Mouse (Mus musculus) neutrophil, adult 5-6 weeks (primary cell): ENCODE measurements at regions not wholly inside any gene's neighbourhood (a gene's known extent, or its start where the extent isn't known, plus 50 kb on each side); places are given as distances from the start of the nearest gene placed in this dataset.

ENCODE experiments used
- ATAC-seq: fragments of 151-379, 151-347 bp; 2 replicates; pipeline ENCODE4 v1.8.0; 2017; ENCODE audit warnings: mild to moderate bottlenecking, moderate TSS enrichment; ENCODE audit not compliant: insufficient number of reproducible peaks, poor library complexity, low FRiP score, severe bottlenecking; ENCODE audit errors: extremely low read depth

DNA sequence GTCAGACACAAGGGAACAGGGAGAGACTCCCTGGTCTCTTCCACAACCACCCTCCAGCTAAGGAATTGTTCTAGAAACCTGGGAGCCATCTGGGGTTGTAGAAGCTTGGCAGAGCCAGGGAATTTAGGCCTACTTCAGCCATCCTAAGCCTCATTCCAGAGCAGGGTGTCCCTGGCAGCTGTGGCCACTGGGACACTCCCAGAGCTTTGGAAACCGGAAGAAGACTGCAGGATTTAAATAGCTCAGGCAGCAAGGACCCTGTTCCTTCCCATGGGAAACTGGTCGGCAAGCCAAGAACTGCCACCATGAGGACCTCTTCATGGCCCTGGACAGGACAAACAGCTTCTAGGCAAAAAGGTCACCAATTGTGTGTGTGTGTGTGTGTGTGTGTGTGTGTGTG is 239.9 kb downstream of the Bcor start:
- no peak for ATAC-seq

DNA sequence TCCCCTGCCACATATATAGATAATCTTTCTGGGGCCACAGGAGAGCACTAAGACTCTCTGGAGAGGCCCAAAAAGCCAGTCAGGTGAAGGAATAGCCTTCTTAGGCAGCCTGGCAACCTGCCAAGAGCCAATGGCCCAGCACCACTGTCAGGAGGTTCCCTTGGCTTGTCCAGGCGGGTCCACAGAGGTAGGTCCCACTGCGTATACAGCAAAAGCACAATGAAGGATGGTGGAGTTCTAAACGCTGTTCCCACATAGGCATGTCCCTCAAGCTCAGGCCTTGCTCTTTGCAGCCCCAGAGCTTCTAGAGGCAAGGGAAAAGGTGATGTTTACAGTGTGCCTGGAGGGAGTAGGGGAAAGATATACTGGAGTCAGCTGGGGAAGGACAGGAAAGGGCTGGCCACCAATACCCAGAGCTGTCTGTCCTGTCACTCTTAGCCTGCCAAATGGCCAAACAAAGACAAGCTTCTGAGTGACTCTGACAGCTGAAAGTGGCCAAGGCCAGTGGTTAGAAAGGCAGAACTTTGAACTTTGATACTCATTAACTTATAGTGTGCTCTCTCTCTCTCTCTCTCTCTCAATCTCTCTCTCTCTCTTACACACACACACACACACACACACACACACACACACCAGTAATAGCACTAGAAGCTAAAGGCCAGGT is 235.4 kb downstream of the Bcor start:
- ATAC-seq: no peak

DNA sequence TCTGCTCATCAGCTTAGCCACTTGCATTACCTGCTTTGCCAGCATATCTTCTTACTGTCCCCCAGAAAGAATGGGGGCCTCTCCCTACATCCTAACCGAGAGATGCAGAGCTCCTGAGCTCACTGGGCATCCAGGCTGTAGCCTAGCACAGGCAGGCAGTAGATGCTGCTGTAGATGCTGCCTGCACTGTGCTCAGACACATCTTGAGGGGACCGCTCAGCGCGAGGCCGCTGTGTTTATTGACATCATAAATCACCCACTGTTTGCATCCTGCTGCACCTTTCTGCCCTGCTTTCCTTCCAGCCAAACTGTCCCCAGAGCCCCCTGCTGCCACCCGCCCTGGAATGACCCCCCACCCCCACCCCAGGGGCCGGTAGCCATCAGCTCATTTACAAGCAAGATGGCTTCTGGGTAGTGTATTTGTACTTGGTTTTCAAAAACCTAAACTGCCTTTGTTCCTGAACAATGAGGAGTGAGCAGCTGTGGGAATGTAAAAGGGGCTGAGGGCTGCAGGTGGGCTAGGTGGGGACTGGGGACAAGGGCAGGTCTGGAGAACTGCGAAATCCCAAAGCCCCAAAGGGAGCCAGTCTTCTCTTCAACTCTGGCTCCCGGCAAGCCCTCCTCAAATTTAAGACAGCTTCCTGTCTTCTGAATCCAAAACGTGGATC is 233.2 kb downstream of the Bcor start:
- no peak for ATAC-seq

DNA sequence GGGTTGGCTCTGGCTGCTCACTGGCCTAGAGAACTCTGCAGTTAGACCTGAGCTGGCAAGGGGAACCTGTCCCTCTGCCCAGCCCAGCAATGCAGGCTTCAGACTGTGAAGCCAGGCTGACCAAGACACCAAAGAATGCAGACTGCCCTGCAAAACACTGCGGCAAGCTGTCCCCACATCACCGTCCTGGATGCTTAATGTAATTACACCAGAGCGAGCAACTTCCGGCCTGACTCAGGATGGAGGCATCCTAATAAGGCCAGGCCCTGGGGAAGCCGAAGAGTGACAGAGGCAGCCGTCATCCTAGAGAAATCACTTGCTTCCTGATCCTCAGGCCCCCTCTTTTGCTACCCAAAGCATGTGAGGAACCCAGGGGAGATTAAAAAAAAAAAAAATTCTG is 230.7 kb downstream of the Bcor start:
- no peak for ATAC-seq

DNA sequence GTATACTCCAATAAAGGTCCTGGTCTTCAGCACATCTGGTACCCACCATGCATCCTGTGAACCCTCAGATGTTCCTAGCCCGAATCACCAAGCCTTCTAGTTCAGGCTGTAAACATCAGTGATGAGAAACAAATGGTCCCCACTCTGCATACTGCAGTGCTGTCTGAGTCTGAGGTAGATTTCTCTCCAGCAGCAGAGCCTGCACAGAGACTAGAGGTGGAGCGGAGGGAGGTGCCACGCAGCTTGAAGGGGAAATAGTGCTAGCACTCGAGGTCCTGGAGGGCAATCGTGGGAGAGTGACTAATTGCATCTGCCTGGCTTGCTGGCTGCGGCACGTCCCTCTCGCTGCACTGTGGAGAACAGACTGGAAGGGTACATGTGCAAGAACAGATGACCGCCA is 228.7 kb downstream of the Bcor start:
- ATAC-seq: no peak

DNA sequence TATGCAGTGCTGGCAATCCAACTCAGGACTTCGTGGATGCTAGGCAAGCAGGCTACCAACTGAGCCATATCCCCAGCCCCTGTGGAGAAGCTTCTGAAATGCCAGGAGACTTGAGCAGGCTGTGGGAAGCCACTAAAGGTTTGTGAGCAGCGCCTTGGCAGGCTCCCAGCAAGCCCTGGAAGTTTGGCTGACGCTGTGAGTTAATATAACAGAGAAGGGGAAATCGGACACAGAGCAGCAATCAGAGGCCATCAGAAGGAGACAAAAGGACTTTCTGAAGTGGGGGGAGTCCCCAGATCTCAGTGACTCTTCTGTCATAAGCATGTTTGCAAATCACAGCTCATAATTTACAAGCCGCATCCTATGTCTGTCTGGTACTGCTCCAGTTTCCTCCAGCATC is 224.8 kb downstream of the Bcor start:
- no peak for ATAC-seq

DNA sequence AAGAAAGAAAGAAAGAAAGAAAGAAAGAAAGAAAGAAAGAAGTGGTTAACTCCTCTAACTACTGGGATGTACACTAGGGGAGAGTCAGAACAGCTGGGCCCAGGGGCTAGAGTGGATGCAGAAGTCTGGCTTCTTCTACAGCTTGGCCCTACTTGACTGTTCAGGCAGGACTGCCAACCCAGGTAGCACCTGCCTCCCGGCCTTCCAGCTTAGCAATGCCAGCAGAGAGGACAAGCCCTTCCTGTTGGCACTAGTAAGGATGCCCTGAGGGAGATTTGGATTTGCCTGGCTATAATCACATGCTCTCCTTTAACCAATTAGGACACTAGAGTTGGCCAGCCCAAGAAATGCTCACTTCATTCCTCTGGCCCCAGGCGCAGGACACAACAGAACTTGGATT is 219.9 kb downstream of the Bcor start:
- no peak for ATAC-seq

DNA sequence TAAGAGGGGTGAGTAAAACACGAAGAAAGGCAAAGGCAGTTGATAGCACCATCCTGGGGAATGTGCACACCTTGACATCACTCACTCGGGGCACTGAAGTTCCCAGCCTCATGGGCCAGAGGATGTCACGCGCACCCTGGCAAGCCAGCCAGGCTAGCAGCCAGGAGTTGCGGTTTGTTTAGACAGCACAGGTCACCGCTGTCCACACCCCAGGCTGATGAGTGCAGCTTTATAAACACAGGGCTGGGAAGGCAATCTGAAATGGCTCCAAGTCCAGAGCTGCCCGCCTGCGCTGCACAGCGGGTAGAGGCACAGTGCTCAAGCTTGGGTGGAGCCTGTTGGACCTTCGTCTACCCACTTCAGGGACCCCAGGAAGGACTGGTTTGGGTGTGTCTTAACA is 216.8 kb downstream of the Bcor start:
- ATAC-seq: no peak

DNA sequence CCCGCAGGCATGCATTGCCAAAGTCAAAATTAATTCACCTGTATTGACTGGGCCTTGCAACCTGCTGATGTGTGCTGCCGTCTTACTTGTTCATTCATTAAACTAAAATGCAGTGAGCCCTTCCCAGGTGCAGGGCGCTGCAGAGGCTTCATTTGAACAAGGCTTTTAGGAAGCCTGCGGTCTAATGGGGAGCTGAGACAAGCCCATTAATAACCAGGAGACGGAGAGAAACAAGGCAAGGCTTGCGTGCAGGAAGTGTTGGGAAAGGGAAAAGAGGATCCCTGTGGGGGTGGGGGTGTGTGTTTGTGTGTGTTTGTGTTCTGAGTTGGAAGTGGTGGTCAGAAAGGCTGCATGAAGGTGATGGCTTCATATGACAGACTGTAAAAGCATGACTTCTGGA is 215.6 kb downstream of the Bcor start:
- no peak for ATAC-seq

DNA sequence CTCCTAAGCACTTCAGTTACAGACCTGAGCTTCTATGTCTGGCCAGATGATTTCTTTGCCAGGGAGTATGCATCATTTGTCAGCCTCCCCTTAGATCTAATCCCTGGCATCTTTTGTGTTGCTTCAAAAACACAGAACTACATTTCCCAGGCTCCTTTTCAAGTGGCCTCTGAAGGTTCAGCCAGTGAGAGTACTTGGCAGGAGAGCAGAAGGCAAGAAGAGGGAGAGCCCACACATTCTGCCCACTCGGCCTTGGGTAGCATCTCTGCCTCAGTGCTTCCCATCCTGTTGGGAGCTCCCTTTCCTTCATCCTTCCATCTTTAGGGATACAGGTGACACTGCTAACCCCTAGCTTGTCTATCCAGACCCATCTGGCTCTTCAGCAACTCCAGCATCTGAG is 214.9 kb downstream of the Bcor start:
- ATAC-seq: no peak

DNA sequence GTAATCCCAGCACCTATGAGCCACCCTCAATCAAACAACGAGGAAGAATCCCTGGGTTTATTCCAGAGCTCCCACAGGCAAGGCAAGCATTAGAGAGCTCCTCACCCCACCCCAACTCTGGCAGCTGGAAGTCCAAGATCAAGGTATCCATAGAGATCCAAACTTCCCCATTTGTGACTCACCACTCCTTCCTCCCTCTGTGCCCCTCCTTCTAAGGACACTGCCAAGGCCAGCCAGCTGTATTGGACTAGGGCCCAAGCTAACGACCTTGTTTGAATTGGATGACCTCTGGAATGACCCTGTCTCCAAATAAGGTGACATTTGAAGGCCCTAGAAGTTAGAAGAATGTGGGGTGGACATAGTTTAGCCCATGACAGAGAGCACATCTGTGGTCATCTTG is 208.0 kb downstream of the Bcor start:
- no peak for ATAC-seq

DNA sequence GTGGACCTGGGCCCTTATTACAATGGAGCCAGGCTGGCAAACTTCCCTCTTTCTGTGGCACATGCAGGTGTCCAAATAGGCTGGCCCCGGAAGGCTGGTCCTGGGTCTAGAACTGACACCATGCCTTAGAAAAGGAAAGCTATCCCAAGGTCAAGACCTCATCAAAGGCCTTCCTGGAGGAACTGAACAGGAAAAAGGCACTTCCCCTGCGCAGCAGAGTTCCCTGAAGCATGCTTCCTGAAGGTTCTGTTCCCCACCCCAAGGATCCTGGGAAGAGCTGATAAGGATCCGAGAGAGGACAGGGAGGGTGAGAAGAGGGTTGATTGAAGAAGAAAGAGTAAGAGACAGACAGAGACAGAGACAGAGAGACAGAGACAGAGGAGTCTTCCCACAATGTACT is 204.0 kb downstream of the Bcor start:
- no peak for ATAC-seq

DNA sequence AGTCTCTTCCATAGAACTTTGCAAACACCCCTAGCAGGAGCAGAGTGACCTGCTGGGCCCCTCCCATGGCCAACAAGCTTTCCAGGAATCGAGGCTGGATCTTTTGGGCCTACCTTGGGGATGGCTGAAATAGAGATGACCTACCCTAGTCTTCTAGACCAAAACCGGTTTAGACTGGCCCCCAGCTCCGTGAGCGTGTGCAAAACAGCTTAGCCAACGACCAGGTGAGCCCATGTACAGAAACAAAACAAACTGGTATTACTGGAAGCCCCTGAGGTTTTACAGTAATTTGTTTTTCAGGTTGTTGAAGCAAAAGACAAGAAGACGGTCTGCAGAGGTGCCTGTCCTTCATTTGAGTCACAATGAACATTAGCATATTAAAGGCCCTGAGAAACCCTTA is 203.1 kb downstream of the Bcor start:
- no peak for ATAC-seq

DNA sequence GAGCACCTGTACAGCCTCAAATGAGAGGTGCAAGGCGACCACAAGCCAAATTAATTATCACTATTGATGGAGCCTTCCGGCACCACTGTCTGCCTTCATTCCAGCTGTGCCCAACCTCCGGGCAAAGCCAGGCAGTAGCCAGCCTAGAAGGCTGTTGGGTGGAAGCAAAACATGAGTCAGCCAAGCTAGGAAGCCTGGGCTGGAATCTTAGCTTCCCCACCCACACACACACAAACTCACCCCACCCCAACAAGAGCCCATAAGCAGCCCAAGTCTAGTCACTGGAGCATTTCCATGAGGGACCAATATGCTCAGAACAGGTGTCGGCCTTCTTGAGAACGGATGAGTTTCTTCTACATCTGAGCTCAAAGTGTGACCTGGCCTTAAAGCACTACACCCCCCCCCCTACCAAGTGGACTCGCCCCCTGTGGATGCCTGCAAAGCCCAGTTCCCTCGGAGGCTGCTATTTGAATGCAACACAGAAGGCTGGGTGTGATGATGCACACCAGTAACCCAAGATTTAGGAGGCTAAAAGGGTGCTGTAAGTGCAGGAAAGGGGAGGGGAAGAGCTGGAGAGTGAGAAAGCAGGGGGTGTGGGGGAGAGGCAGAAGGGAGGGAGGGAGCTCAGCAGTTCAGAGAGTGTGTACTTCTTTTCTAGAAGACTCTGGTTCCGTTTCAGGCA is 200.1 kb downstream of the Bcor start:
- no peak for ATAC-seq

DNA sequence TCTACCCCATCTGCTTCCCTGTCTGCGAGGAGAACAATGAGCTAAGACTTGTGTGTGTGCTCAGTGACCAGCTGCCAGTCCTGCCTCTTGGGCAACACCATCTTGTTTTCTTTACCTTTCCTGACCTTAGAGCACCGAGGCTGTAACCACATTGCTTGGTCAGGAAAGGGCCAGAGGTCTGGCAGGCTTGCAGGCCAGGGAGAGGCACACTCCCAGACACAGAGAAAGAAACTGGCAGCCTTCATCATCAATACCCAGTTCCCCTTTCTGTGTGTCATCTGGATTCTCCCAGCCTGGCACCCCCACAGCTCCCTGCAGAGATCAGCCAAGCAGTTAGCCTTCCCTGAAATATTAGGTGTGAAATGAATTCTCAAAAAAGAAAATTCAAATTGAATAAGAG is 198.8 kb downstream of the Bcor start:
- no peak for ATAC-seq

DNA sequence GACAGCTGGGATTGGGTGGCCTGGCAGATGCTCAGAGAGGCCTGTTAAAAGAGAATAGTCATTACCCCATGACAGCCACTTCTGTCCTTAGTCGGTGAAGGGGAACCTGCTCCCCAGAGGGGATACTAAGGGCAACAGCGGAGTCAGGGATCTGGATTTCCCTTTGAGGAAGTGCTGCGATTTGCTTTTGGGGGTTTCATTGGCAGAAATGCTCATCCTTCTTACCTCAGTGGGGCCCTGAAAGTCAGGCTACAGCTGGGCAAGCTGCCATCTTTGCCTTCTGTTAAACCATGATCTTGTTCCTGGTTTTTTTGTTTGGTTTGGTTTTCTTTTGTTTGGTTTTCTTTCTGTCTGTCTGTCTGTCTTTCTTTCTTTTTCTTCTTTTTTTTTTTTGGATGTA is 195.7 kb downstream of the Bcor start:
- no peak for ATAC-seq

DNA sequence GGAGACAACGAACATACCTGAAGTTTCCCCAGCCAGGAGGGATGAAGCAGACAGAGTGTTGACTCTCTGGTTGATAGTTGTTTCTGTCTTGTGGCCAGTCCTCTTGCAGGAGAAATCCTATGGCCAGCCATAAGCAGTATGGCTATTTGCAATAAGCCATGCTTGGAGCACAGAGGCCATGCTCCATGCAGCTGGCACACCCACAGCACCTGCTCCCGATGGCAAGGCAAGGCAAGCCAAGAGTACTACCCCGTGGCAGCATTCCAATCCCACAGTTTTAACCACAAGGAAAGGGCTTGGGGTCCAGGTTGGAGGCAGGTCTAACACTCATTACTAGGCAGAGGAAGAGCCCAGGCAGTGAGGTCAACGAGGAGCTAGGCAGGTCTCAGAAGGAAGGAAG is 181.5 kb downstream of the Bcor start:
- no peak for ATAC-seq

DNA sequence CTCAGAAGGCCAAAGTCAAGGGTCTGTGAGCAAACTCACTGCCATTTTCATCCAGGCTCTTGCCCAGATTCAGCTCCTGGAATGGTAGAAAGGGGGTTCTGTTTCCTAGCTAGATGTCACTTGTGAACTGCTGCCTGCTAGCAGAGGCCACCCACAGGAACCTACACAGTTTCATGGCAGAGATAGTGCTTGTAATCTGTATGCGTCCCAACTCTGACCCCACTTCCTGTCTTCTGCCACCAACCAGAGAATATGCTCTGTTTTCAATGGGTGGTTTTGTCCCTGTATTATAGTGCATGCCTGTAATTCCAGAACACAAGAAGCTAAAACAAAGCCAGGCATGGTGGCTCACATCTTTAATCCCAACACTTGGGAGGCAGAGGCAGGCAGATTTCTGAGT is 176.9 kb downstream of the Bcor start:
- no peak for ATAC-seq
